Mouse (Mus musculus) fat pad, adult 2 months (tissue): ENCODE data around the gene Cd160.

Experiments
- DNase-seq: peaks from one replicate; pipeline ENCODE4 v3.0.0-alpha.2; 2011; ENCODE audit warnings: low read depth, low spot score; ENCODE audit errors: extremely low read depth

The Cd160 gene

DNA sequence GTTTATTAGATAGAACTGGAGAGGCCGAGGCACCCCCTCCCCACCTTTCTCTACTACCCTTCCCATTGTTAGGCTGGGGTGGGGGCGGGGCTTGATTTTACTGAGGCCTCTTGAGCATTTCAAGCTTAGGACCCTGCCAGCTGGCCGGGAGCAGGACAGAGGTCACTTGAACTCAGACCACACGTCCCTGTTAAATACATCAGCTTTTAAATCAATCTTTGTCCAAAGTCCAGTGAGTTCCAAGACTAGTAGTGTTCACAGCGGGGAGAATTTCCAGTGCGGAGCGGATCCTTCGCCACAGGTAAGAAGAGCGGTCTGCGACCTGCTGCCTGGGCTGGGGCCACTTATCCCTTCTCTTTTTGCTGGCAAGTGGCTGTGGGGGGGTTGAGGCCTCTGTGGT, 705 bp upstream of the Cd160 start:
- no peak for DNase-seq

DNA sequence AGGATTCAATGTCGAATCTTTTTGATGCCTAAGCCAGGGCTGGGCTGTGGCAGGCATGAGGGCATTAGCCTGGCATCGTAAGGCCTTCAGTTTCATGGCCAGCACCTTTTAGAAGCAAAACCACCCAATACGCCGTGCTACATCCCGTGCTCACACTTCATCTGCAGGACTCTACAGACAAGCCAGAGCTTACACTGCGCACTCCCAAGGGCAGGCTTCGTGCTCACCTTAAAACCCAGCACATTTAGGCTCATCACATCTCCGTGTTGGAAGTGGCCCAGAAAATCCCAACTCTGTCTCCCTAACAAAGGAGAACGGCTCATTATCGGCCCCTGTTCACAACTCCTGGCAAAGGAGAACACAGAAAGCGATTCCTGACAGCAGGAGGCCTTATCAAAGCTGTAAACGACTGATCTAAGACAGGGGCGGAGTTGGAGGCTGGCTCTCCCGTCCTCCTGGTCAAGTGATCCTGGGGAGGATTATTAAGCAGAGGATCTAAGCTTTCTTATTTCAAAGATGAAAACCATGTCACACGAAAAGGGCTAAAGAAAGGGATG, 765 bp downstream of the Cd160 start:
- no peak for DNase-seq

DNA sequence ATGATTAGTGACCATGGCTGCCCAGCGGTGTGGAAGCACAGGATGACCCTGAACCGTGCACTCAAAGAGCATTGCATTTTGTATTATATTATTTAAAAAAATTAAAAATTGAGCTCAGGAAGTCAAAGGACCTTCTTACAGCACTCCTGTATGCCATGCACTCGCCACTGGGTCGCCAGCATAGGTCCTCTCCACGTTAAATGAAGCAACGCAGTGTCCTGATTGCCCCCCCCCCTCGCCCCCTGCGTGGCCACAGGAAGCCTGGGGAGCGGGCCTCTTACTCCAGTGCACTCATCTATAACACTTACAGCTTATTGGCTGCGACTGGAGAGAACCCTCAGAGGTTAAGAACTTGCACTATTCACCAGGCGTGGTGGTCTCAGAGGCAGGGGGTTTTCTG, 3.9 kb downstream of the Cd160 start:
- no peak for DNase-seq

DNA sequence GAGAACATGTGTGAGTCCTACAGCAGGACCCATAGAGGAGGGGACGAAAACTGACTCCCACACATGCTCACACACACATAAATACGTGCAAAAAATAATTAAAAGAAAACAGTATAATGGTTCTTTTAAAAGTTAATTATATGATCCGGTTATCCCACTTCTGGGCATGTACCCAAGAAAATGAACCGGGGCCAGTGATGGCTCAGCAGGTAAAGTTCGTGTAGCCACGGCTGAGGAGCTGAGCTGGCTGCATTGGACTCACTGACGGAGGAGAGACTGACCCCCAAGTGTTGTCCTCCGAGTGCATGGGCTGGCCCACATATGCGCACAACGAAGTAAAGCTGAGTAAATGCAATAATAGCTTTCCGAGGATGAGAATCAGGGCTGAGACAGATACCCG, 4.5 kb downstream of the Cd160 start:
- no peak for DNase-seq

DNA sequence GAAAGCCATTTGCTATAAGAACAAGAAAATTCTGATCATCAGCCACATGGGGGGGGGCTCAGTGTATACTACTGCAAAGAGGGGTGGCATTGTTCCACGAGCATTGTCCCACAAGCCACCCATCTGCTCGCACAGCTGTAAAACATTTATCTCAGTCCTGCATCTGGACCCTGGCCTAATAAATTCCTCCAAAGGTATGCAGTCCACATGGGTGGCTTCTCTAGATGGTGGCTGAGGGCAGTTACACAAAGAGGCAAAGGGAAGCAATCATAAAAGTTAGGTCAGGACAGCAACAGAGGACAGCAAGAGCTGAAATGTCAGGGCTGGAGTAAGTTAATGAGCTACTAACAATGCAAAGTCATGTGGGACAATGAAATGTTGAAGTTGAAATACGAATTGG, 5.5 kb downstream of the Cd160 start:
- DNase-seq: no peak

DNA sequence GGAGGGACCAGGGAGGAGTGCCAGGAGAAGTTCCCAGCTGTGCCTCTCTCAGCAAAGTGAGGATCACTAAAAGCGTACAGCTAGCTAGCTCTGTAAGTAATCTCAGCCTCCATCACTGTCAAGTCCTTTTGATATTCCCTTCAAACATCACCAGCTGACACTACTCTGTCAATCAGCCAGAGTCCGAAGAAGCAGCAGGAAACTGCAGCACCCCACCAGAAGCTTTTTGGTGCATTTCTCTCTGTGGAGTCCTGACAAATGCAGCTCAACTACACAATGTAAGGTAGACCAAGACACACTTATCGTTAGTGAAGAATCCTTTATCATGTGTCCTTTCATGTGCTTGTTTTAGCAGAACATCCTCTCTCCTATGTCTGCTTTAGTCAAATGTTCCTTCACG, 7.6 kb downstream of the Cd160 start:
- DNase-seq: no peak

DNA sequence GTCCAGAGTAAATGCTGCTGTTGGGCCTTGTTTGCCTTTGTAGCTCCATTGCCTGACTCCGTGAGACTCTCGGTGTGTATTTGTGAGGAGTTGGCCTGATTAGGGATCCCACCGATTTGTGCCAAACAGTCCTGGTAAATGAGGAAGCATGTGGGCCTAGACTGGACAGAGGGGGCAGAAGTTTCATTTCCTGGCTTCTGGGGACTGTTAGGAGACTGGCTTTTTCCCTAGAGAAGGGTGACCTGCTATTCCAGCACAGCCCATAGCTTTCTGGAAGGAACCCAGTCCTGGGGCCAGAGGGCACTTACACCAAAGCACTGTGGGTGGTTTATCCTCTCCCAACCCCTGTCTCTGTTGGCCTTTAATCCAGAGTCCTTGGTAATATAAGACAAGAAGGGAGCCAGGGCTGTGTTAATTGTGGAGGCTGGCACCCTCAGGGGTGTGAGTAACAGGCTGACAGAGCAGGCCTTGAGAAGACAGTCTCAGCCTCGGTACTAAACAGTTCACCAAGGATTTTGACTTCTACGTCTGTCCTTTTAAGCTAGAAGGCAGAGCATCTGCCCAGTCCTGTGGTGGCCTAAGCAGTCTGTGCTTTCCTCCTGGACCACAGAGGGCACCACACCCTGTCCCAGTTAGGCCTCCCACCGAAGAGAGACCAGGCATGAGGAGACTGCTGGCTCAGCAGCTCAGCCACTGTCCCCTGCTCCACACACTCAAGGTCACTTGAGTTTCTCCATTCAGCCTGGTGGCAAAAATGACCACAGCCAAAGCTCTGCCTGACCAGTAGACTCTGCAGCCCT, 8.8 kb downstream of the Cd160 start:
- DNase-seq: no peak

DNA sequence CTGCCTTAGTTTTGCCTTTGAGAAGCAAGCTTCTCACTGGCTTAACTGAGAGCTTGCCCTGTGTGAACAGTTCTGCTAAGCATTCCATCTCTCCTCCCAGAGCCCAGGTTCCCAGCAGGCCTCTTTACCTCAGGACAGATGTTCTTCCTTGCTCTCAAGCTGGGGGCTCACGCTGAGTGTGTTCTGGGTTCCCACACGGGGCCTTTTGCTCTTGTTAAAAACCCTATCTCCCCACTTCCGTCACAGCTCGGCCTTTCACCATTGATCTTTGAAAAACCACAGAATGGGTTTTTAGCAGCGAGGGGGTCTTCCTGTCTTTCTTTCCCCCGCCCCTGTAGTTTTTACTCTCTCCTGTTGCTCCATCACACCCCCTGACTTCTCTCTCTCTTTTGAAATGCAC, 14.8 kb downstream of the Cd160 start:
- DNase-seq: no peak

DNA sequence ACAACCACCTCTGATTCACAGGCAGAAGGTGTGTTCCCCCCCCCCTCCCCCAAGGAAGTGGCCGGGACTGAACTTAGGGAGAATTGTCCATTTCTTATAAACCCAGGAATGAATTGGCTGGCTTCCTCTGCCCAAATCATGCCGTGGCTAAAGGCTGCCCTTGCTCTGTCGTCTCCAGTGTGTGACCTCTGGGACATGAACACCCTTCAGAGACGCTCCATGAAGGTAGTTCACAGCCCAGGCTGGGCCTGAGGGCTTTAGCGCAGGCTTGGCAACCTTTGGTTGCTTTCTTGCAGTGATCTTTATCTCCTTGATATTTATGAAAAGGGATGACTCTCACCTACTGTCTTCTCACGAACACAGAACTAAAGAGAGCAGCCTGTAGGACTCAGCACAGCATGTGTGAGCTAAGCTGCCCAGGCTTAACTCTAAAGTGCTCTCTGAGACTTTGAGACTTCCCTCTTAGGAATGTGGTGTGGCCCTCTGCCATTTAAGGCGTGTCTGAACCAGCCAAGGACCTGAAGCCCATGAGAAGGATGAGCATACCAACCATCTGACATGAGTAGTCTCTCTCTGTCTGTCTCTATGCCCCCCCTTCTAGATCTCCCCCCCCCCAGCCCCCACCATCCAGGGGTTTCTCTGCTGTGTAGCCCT, 15.4 kb downstream of the Cd160 start:
- DNase-seq: no peak

DNA sequence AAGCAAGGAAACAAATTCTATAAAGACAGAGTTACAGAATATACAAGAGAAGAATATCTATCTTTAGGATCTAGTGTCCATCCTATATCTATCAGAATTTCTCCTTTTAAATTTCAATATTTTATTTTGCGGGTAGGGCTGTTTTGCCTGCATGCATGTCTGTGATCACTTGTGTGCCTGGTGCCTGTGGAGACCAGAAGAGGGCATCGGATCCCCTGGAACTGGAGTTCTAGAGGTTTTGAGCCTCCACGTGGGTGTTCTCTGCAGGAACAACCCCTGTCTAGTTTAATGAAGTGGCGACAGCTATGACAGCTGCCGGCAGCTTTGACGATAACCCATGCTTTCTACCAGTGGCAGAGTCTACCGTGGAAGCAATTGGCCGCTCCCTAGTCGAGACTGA, 16.0 kb downstream of the Cd160 start:
- DNase-seq: no peak

DNA sequence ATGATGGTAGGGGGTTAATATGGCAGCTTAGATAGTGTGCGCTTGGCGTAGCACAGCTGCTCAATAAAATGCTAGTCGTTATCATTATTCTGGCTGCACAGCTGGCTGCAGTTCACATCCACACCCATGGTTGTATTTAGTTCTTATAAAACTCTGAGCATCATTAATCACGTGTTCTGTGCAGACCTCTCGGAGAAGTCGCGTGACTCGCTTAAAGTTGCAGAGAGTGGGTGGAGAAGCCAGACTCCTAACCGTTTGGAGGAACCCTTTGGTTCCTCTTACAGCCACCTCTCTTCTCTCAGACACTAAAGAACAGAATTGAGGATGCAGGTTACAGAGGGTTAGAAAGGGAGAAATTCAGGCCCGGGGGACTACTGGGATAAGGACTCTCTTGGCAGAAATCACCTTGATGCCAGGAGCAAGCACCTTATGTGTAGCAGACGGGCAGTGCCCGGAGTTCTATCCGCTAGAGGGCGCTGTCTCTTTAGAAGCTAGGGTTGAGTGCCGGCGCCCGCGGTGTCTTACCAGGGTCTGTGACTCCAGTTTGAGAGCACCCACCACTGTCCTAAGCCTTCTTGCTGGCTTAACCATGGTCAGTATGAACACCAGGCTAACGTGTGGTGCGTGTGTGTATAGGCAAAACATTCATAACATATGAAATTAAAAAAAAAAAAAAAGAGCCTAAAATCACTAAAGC, 16.6 kb downstream of the Cd160 start:
- no peak for DNase-seq

DNA sequence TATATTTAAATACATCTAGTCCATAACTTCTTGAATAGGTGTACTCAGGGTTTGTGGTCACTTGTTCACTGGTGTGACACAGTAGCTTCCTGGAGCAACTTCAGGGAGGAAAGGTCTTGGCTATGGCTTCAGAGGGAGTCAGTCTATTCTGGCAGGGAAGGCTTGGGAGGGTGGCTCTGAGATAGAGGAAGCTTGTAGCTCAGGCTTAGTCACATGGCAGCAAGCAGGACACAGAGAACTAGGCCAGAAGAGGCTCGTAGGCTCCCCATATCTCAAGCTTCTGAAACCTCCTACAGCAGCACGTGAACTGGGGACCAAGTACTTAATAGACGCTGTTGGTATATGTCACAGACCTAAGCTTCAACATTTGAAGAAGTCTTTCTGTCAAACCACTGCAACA, 17.9 kb downstream of the Cd160 start:
- no peak for DNase-seq

DNA sequence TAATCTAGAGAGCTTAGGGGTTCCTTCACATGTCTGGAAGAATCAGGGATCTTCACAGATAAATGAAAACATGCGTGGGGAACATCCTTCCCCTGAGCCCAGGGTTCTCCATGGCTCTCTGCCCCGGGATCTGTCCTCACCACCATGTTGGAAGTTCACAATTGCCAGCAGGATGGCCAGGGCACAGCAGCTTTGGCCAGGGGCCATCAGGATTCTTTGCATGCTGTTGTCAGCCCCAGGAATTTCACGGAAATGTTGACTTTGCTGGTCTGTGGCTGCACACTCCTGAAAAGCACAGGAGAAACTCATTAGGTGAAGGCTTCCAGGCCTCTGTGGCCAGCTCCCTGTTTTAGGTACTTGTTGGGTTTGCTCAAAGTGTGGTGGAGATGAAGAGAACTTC, 20.5 kb downstream of the Cd160 start:
- DNase-seq: no peak

DNA sequence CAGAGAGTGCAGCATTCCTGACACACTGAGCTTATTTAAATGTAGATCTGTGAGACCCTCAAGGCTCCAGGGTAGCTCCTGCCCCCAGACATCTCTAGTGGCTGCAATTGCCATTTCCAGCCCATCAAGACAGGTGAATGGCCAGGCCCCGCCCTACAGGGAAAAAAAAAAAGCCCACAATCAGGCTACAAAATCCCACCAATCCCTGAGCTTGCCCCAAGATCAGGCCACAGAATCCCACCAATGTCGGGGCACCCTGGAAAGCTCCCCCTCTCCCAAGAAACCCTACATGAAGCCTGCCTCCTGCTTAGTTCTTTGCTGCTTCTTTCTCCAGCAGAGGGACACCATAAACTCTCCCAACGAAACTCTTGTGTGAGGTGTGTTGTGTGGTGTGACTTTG, 21.0 kb downstream of the Cd160 start:
- DNase-seq: no peak

DNA sequence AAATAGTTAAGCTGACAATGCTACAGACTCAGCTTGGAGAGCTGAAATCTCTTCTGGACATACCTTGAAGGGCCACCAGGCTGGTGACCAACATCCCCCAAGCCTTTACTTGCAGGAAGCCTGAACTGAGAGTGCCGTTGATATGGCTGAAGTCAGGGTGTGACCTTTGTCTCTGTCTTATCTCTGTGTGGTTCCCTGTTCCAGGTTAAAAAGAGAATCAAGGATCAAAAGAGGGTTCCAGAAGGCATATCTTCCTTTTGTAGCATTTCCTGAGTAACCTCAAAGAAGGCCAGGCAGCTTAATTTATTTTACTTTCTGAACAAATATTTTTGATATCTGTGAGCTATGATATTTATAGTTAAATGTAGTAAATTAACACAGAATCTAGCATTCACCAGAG, 26.9 kb downstream of the Cd160 start:
- DNase-seq: no peak

DNA sequence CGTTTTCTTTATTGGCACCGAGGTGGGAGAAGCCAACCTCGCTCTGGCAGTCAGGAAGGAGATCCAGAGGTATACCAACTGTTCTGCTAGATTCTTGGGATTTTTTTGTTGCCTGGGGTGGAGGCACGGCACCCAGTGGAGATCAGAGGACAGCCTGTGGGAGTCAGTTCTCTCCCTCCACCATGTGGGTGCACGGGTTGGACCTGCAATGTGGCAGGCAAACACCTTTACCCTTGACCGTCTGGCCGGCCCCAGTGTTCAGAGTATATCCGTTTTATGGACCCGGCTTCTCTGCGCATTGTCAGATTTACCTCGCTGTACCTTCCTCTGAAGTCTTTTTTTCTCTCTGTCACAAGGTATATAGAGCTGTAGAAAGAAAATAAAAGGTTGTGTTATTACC, 28.9 kb downstream of the Cd160 start:
- no peak for DNase-seq

DNA sequence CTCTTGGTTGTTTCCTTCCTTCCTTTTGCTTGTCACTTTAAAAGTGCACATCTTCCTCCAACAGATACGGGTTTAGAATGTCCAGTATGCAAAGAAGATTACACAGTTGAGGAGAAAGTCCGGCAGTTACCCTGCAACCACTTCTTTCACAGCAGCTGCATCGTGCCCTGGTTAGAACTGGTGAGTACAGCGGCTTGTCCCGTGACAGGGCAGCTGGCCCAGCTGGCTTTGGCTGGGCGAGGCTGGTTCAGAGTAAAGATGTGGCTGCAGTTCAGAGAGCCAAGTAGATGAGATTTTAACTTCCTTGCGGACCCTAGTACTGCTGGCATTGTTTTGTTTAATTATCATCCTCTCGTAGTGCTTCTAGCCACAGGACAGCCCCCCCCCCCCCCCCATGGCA, 40.6 kb downstream of the Cd160 start:
- no peak for DNase-seq

DNA sequence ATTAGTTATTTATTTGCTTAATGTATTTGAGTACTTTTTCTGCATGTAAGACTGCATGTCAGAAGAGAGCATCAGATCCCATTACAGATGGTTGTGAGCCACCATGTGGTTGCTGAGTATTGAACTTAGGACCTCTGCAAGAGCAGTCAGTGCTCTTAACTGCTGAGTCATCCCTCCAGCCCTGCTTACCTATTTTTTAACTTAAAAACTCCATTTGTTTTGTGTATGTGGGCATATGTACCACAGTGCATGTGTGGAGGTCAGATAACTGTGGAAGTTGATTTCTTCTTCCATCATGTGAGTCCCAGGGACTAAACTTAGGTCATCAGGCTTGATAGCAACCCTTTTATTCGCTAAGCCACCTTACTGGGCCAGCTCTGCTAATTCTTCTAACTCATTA, 41.4 kb downstream of the Cd160 start:
- DNase-seq: no peak

DNA sequence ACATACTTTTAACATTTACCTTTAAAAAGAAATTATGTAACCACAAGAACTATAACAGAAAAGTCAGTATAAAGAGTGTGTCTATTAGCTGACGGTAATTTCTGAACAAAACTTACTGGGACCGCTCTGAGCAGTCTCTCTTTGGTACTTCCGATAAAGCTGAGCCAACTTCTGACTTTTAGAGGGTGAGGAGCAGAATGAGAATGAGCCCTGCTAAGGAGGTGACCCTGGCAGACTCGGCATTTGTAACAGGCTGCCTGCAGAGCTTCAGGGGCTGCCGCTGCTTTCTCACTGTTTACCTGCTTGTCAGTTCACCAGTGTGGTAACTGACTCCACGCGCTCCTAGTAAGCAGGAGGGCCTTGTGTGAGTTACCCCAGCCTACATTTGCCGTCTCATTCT, 46.9 kb downstream of the Cd160 start:
- no peak for DNase-seq

DNA sequence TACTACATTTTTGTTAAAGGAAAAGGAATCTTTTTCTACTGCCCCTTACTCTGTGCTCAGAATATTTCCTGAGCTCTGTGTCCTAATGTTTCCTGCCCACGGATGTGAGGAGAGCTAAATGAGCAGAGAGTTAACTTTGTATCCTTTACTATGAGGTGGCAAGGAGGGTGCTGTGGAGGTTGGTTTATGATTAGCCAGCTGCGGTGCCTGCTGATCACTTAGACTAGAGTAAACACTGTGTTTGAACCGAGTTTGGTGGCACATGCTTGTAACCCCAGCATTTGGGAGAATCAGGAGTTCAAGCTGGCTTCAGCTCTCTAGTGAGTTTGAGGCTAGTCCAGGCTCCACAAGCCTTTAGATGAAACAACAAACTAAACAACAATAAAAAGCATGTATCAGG, 52.0 kb downstream of the Cd160 start:
- DNase-seq: no peak

DNA sequence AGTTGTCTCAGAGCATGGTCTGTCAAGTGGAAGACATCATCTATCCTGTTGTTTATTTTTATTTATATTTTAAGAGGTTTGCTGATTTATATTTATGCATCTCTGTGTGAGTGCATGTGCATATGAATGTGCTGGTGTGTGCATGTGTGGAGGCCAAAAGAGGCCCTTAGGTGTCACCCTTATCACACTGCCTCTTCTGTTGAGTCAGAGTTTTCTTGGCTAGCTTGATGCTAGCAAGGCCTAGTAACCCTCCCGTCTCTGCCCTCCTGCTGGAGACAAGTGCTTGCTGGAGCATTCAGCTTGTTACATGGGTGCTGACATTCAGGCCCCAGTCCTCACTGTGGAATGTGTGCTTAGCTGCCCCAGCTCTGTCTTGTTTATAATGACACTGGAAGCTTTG, 56.2 kb downstream of the Cd160 start:
- no peak for DNase-seq

DNA sequence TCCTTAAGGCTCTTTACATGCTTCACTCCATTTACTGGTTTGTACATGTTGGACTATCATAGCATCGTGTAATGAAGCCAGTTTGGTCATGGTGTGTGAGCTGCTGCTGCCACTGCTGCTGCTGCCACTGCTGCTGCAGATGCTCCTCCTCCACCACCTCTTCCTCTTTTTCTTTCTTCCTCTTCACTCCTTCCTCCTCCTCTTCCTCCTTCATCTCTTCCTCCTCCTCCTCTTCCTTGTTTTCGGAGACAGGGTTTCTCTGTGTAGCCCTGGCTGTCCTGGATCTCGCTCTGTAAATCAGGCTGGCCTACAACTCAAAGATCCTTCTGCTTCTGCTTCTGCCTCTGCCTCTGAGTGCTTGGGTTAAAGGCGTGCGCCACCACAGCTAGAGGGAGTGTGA, 59.2 kb downstream of the Cd160 start:
- no peak for DNase-seq
